Mouse (Mus musculus): ENCODE measurements around the gene Aacs. TPM values are rescaled to one million over a fixed set of nuclear protein-coding genes. Genes with fewer than 3 reads are reported as not detected.

Gene Aacs
- polyA plus RNA-seq, 1 experiment from 2014 or later, result 41.4 TPM

DNA sequence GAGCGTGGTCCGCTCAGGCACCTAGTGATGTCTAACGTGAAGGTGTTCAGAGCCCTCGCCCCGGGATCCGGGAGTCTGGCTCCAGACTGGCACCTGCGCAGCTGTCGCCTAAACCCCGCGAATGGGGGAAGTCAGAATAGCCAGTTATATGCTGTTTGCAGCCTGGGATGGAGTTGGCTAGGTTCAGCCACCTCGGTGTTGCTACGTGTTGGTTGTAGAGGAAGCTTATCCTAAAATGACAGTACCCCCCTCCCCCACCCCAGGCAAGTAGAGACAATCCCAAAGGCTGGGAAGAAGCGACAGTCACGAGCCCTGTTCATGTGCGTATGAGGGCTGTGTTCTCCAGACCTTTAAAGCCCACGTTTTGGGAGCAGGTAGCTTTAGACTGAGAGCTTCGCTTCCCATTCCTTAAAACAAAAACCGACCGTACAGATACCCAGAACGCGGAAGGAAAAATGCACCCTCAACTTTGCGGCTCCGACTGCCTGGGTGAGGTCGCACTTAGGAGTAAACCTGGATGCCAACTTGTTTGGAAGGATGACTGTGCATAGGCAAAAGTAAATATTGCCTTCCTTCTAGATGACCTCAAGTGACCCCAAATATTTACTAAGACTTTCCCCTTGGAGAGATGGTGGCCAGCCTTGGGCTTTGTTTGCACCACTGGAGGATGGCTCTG is 57.7 kb downstream of the Aacs start:
- H3K27me3 ChIP-seq (ENCODE audit: control insufficient read depth, insufficient read depth, low read length), result peaks cover 20% of the 10 kb centered on the region
- no peak for ATAC-seq (ENCODE audit: low FRiP score, low TSS enrichment)
- H3K4me2 ChIP-seq (replicated peaks; ENCODE audit: low read depth), result peak overlapping the region; percentile 55; the same call in 1 of the 2 replicates
- TF ChIP-seq CTCF (IDR thresholded peaks at IDR 0.05; ENCODE audit: low read depth) (no peak), EP300 (optimal IDR thresholded peaks at IDR 0.05) (no peak)
- H3K4me3 ChIP-seq (ENCODE audit: low read depth, low read length), result peak overlapping the region; percentile 34; the same call in 1 of the 2 replicates
- no peaks in the 10 kb centered on the region for H3K4me1 ChIP-seq (replicated peaks; ENCODE audit: control insufficient read depth, insufficient read depth)
- no peak overlapping the region for H3K9ac ChIP-seq (ENCODE audit: low read length)
- WGBS, result 1% methylated on average over 24 of the region's 24 CpGs
- H3K9me3 ChIP-seq (ENCODE audit: control insufficient read depth, low read length), result no peaks in the 10 kb centered on the region
- no peak for DNase-seq (ENCODE audit: low spot score)
- H3K36me3 ChIP-seq (ENCODE audit: control insufficient read depth, insufficient read depth, low read length), result no peaks in the 10 kb centered on the region
- no peak overlapping the region for H3K27ac ChIP-seq (replicated peaks)

DNA sequence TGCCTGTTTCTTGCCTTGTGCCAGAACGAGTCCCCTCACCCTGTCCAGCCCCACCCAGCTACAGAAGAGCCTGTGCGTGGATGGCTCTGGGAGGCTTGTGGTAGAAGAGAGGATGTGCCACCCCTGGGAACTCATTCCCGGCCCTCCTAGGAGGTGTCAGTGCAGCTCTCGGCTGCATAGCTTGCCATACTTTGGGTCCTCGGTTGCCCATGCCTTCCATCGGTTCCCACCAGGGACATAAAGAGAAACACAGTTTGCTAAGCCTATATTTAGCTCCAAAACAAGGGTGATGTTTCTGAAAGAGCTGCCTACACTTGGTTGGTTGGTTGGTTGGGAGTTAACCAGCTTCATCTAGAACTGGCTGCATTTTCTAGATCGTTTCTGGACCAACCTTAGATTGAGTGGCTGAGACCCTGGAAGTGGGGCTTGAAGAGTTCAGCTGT is 58.6 kb downstream of the Aacs start:
- Histone ChIP-seq H3K4me3 (ENCODE audit: low read depth, low read length) (no peak overlapping the region), H3K9ac (ENCODE audit: low read length) (no peak overlapping the region), H3K27me3 (ENCODE audit: control insufficient read depth, insufficient read depth, low read length) (peaks cover 20% of the 10 kb centered on the region), H3K4me2 (replicated peaks; ENCODE audit: low read depth) (no peak overlapping the region), H3K36me3 (ENCODE audit: control insufficient read depth, insufficient read depth, low read length) (no peaks in the 10 kb centered on the region), H3K9me3 (ENCODE audit: control insufficient read depth, low read length) (no peaks in the 10 kb centered on the region), H3K4me1 (replicated peaks; ENCODE audit: control insufficient read depth, insufficient read depth) (no peaks in the 10 kb centered on the region), H3K27ac (replicated peaks) (no peak overlapping the region)
- ATAC-seq (ENCODE audit: low FRiP score, low TSS enrichment), result no peak
- WGBS, result 9% methylated on average over 7 of the region's 7 CpGs
- DNase-seq (ENCODE audit: low spot score), result no peak
- TF ChIP-seq EP300 (optimal IDR thresholded peaks at IDR 0.05), result no peak
- TF ChIP-seq CTCF (IDR thresholded peaks at IDR 0.05; ENCODE audit: low read depth), result no peak

DNA sequence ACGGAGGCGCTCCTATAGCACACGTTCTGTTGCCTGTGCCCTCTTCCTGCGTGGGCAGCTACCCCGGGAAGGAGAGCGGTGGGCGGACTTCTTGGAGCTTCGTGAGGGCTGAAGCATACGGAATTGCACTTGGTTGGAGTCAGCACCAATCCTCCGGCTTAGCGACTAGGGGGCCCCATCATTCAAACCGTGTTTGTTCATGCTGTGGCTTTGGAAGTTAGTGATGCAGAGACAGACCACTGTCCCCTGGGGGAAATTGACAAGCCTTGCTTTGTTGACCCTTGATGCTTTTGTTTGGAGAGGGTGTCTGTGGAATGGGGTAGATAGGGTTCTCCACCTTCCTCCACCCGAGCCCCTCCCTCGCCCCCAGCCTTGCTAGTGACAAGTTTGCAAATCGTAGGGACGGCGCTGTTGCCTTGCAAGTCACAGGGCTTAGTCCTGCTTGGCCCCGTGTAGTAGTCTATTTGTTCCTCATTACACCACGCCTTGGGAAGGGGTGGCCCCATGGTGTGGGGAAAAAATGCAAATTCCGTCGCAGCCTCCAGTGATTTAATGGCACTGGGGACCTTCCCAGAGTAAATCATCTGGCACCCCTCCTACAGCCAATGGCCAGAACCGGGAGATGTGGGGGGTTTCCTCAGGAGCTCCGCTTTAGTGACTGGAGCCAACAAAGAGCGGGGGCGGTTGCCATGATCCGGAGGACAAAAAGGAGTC is 59.2 kb downstream of the Aacs start:
- H3K27me3 ChIP-seq (ENCODE audit: control insufficient read depth, insufficient read depth, low read length), result peaks cover 20% of the 10 kb centered on the region
- no peak overlapping the region for H3K4me2 ChIP-seq (replicated peaks; ENCODE audit: low read depth)
- ATAC-seq (ENCODE audit: low FRiP score, low TSS enrichment) (no peak), DNase-seq (ENCODE audit: low spot score) (no peak)
- H3K9me3 ChIP-seq (ENCODE audit: control insufficient read depth, low read length), result no peaks in the 10 kb centered on the region
- H3K9ac ChIP-seq (ENCODE audit: low read length), result no peak overlapping the region
- H3K27ac ChIP-seq (replicated peaks), result no peak overlapping the region
- TF ChIP-seq EP300 (optimal IDR thresholded peaks at IDR 0.05) (no peak), CTCF (IDR thresholded peaks at IDR 0.05; ENCODE audit: low read depth) (no peak)
- H3K4me3 ChIP-seq (ENCODE audit: low read depth, low read length), result no peak overlapping the region
- H3K4me1 ChIP-seq (replicated peaks; ENCODE audit: control insufficient read depth, insufficient read depth), result no peaks in the 10 kb centered on the region
- under 1% methylated on average over 26 of the region's 26 CpGs for WGBS
- no peaks in the 10 kb centered on the region for H3K36me3 ChIP-seq (ENCODE audit: control insufficient read depth, insufficient read depth, low read length)

DNA sequence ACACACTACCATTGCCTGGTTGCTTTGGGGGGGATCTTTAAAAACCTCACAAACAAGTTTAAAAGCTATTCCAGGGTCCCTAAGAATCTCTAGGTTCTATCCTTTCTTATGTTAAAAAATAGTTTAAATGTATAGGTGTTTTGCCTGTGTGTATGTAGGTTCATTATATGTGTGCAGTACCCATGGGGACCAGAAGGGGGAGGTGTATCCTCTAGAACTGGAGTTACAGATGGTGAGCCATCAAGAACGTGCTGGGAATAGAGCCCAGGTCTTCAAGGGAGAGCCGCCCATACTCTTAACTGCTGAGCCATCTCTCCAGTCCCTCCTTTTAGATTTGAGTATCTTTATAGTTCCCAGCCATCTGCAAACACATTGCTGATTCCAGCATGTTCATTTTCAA is 69.5 kb downstream of the Aacs start:
- Histone ChIP-seq H3K27me3 (ENCODE audit: control insufficient read depth, insufficient read depth, low read length) (no peaks in the 10 kb centered on the region), H3K4me3 (ENCODE audit: low read depth, low read length) (no peak overlapping the region), H3K9me3 (ENCODE audit: control insufficient read depth, low read length) (no peaks in the 10 kb centered on the region), H3K4me2 (replicated peaks; ENCODE audit: low read depth) (no peak overlapping the region), H3K27ac (replicated peaks) (no peak overlapping the region), H3K9ac (ENCODE audit: low read length) (no peak overlapping the region), H3K36me3 (ENCODE audit: control insufficient read depth, insufficient read depth, low read length) (no peaks in the 10 kb centered on the region), H3K4me1 (replicated peaks; ENCODE audit: control insufficient read depth, insufficient read depth) (no peaks in the 10 kb centered on the region)
- ATAC-seq (ENCODE audit: low FRiP score, low TSS enrichment) (no peak), DNase-seq (ENCODE audit: low spot score) (no peak)
- 92% methylated on average over 2 of the region's 2 CpGs for WGBS
- no peak for TF ChIP-seq EP300 (optimal IDR thresholded peaks at IDR 0.05)
- 0 out of 2 replicates have a peak, but pooled peaks have one; percentile 31 for TF ChIP-seq CTCF (IDR thresholded peaks at IDR 0.05; ENCODE audit: low read depth)

DNA sequence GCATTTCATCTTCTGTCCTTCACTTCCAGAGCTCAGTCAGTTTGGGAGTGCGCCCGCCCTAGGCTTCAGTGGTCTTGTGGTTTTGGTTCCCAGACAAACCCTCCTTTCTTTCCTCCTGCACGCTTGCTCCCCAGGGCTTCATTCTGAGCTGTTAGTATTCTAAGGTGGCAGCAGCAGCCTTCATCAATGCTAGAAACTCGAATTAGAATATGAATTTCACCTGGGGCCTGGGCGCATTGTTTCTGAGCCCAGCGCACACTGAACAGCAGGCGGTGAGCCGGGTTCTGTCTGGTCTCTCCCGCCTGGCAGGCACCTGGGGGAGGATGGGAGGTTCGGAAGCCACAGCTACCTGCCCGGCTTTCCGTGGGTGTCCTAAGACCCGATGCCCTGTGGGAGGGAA is 70.7 kb downstream of the Aacs start:
- WGBS, result 26% methylated on average over 13 of the region's 13 CpGs
- Histone ChIP-seq H3K4me2 (replicated peaks; ENCODE audit: low read depth) (no peak overlapping the region), H3K4me1 (replicated peaks; ENCODE audit: control insufficient read depth, insufficient read depth) (no peaks in the 10 kb centered on the region), H3K27me3 (ENCODE audit: control insufficient read depth, insufficient read depth, low read length) (no peaks in the 10 kb centered on the region), H3K9ac (ENCODE audit: low read length) (no peak overlapping the region), H3K36me3 (ENCODE audit: control insufficient read depth, insufficient read depth, low read length) (no peaks in the 10 kb centered on the region), H3K9me3 (ENCODE audit: control insufficient read depth, low read length) (no peaks in the 10 kb centered on the region), H3K27ac (replicated peaks) (no peak overlapping the region), H3K4me3 (ENCODE audit: low read depth, low read length) (no peak overlapping the region)
- TF ChIP-seq EP300 (optimal IDR thresholded peaks at IDR 0.05), result no peak
- TF ChIP-seq CTCF (IDR thresholded peaks at IDR 0.05; ENCODE audit: low read depth), result no peak
- DNase-seq (ENCODE audit: low spot score), result no peak
- ATAC-seq (ENCODE audit: low FRiP score, low TSS enrichment), result no peak
